Mouse (Mus musculus) brown adipose tissue, adult 24 weeks (tissue): ENCODE measurements around the gene Qpctl. TPM values are rescaled to one million over a fixed set of nuclear protein-coding genes. Genes with fewer than 3 reads are reported as not detected.
"Not testable (repeated sequence)": the region's sequence is repeated elsewhere in the genome, so short reads cannot be mapped to it uniquely, and the experiment has no call there.

ENCODE experiments used
- H3K27ac ChIP-seq: fragments of 200-500 bp; replicated peaks from 2 replicates; pipeline ENCODE4 v1.5.1; 2012; ENCODE audit warnings: low read depth, mild to moderate bottlenecking, low read length
- H3K4me1 ChIP-seq: fragments of 200-500 bp; 2 replicates; pipeline ENCODE4 v1.6.1; 2012; ENCODE audit warnings: low read length, mixed read lengths; ENCODE audit not compliant: control insufficient read depth, insufficient read depth, insufficient read length
- H3K4me3 ChIP-seq: fragments of 200-500 bp; 2 replicates; pipeline ENCODE4 v1.5.1; 2012; ENCODE audit warnings: low read depth, mild to moderate bottlenecking, low read length, moderate library complexity; ENCODE audit not compliant: insufficient read depth
- polyA plus RNA-seq: library from polyadenylated mRNA; stranded (reverse); fragments of >200 nt; gene quantifications from 2 replicates; pipeline ENCODE4 v1.2.4, GENCODE M21; 2012; ENCODE audit not compliant: missing spikeins, insufficient read depth, insufficient read length

Qpctl gene
- polyA plus RNA-seq, 1 experiment, result 7.5 TPM

DNA sequence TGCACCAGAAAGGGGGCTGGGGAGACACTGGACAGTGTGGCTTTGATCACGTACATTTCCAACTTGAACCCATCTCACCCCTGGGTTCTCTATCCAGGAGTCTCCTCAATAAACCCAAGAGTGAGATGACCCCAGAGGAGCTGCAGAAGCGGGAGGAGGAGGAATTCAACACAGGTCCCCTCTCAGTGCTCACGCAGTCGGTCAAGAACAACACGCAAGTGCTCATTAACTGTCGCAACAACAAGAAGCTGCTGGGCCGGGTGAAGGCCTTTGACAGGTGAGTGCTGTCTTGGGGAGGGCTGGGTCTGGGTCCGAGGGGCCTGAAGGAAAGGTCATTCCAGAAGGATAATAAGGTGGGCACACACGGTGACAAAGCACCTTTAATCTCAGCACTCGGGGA is 2.0 kb upstream of the Qpctl start:
- H3K4me1 ChIP-seq, H3K4me3 ChIP-seq, H3K27ac ChIP-seq: not testable (repeated sequence)

DNA sequence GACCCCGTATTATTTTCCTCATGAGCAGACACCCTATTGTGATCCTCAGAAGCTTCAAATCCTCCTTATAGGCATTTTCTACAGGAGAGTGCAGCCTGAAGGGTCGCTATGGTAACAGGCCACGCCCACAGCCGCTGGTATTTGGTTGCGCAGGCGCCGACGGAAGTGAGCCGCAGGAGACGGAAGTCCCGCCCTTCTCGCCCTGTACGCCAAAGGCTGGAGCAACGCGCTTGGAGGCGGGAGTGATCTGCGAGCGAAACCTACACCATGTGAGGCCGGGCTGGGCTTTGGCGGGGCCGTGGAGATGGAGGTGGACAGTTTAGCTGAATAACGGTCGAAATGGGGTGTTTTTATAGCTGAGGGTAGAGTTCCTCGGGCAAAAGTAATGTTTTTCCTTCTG is 535 bp upstream of the Qpctl start, which contains the start of gene Snrpd2:
TSS of gene Snrpd2 (plus strand) at position 97 of the 400 bp plus-strand sequence.
- peaks cover 6% of the 10 kb centered on the region; the same call in 1 of the 2 replicates for H3K4me1 ChIP-seq
- H3K27ac ChIP-seq, result peak within 1 kb of the TSS; percentile 48
- H3K4me3 ChIP-seq, result peak within 1 kb of the TSS; percentile 70

GRCm38 (mm10) chr7:19148180-19148874 is 764 bp downstream of the Qpctl start:
- Histone ChIP-seq H3K27ac (peak overlapping the region; percentile 35), H3K4me1 (peaks cover 6% of the 10 kb centered on the region; the same call in 1 of the 2 replicates), H3K4me3 (peak overlapping the region; percentile 64)

DNA sequence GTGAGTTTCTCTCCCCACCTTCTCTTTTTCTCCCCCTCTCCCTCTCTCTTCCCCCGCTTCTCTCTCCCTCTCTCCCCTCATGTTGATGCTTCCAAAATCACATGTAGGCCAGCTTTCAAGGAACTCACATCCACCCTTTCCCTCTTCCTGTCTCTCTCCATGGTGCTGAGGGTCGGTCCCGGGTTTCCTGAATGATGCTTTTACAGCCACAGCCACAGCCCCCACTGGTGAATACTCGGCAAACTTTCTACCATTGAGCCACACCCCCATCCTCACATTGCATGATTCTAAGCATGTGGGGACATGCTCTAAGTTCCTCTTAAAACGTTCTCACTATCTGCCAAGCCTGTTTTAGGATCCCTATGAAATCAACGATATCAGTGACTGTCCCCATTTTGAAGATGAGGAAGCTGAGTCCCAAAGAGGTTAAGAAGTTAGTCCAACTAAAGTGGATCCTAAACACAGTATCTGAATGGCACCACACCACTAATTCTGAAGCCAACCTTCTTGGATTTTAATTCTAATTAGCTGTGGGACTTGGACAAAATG is 1.5 kb downstream of the Qpctl start:
- H3K4me3 ChIP-seq, result no peak overlapping the region
- no peak overlapping the region for H3K27ac ChIP-seq
- H3K4me1 ChIP-seq, result peaks cover 6% of the 10 kb centered on the region; the same call in 1 of the 2 replicates

DNA sequence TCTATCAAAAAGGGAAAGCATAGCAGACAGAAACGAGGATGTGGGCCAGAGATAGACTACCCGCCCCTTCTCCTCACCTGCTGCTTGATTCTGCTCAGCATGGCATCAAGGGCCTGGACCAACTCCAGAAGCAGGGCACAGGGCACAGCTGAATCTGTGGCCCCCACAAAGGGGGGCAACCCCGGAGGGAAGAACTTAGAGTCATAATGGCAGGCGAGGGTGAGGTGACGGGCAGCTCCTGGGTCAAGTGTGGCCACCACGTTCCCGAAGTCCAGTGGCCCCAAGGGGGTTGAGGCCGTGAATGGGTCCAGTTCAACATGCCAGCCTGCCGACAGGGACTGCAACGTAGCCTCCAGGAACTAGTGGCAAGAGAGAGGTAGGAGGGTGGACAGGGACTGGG is 2.3 kb downstream of the Qpctl start:
- Histone ChIP-seq H3K4me1 (peaks cover 6% of the 10 kb centered on the region; the same call in 1 of the 2 replicates), H3K4me3 (no peak overlapping the region), H3K27ac (no peak overlapping the region)

DNA sequence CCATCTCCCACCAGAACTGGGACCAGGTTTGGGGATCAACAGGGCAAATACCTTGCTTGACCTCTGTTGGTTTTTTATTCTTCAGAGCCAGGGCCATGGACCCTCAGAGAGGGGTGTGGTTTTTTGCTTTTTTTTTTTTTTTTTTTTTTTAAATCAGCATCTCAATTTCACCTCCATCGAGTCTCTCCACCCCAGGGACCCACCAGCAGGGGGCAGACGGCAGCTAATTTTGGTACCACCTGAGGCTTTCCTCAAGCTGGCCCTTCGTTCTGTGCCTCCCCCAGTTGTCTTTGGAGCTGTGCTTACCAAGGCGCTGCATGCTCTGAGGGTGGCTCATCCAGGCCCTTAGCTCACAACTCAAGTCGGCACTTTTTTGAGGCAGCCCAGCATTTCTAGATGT is 11.7 kb downstream of the Qpctl start:
- no peaks in the 10 kb centered on the region for H3K4me1 ChIP-seq
- H3K27ac ChIP-seq, result no peak overlapping the region
- H3K4me3 ChIP-seq, result no peak overlapping the region

GRCm38 (mm10) chr7:19136673-19137334 is 12.3 kb downstream of the Qpctl start:
- H3K27ac ChIP-seq, result no peak overlapping the region

GRCm38 (mm10) chr7:19136168-19136567 is 12.9 kb downstream of the Qpctl start:
- Histone ChIP-seq H3K4me1 (no peaks in the 10 kb centered on the region), H3K4me3 (no peak overlapping the region), H3K27ac (no peak overlapping the region)

More at GRCm38 (mm10) chr7:19136673-19137334, 12.3 kb downstream of the Qpctl start:
- Histone ChIP-seq H3K4me3 (no peak overlapping the region), H3K4me1 (no peaks in the 10 kb centered on the region)

GRCm38 (mm10) chr7:19131324-19131848 is 17.7 kb downstream of the Qpctl start:
- peak overlapping the region; percentile 88 for H3K27ac ChIP-seq
- H3K4me3 ChIP-seq, result peak overlapping the region; percentile 58
- H3K4me1 ChIP-seq, result no peaks in the 10 kb centered on the region

DNA sequence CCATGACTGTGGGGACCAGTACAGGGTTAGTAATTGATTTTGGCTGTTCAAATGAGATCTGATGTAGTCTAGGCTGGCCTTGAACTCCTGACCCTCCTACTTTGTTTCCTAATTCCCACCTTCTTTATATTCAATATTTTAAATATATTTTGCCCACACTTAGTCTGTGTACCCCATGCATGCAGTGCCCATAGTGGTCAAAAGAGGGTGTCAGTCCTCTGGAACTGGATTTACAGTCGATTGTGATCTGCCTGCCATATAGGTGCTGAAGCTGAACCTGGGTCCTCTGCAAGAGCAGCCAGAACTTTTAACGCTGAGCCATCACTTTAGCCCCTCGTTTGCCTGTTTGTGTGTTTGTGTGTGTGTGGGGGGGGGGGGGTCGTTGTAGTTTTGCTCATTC is 18.4 kb downstream of the Qpctl start:
- Histone ChIP-seq H3K4me1 (no peaks in the 10 kb centered on the region), H3K4me3 (peak overlapping the region; percentile 52)

GRCm38 (mm10) chr7:19129396-19129795 is 19.7 kb downstream of the Qpctl start:
- Histone ChIP-seq H3K4me1 (no peaks in the 10 kb centered on the region), H3K27ac (no peak overlapping the region)

More for the DNA sequence above, 18.4 kb downstream of the Qpctl start:
- peak overlapping the region; percentile 88 for H3K27ac ChIP-seq

DNA sequence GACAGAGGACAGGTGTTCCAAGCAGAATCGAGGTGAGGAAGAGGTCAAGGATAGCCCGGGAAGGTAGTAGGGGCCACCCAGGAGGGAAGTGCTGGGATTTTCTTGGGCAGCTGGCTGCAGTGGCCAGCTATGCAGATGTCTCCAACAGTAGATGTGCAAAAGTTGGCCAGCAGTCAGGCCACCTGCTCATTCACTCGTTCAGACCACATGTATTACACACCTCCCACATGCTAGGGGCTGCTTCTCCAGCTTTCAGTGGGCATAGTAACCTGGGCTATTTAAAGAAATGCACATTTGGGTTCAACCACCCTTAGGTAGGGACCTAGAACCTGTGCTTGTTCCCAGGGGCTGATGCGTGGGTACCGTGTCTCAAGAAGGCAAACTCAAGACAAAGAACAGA is 21.3 kb downstream of the Qpctl start:
- H3K4me3 ChIP-seq, result no peak overlapping the region
- H3K4me1 ChIP-seq, result no peaks in the 10 kb centered on the region
- no peak overlapping the region for H3K27ac ChIP-seq

More at GRCm38 (mm10) chr7:19129396-19129795, 19.7 kb downstream of the Qpctl start:
- H3K4me3 ChIP-seq, result no peak overlapping the region

DNA sequence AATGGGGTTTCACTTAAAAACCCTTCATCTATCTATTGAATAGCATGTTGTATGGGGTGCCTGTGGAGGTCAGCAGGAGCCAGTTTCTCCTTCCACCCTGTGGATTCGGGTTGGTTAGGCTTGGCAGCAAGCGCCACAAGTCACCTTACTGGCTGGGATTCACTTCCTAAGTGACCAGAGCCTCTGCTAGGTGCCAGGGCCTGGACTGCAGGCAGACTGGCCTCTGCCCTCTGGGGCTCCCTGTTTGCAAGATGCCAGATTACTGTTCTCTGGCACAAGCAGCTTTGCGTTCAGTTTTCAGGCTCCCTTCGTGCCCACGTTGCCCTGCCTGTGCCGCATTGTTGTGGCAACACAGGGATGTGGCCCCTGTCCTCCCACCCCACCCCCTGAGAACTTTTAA is 24.4 kb downstream of the Qpctl start:
- H3K4me3 ChIP-seq, result no peak overlapping the region
- H3K4me1 ChIP-seq, result 0 out of 2 replicates have a peak, but pooled peaks cover 4% of the 10 kb centered on the region
- H3K27ac ChIP-seq, result no peak overlapping the region

GRCm38 (mm10) chr7:19121686-19122085 is 27.4 kb downstream of the Qpctl start:
- H3K27ac ChIP-seq, result no peak overlapping the region
- 0 out of 2 replicates have a peak, but pooled peaks cover 6% of the 10 kb centered on the region for H3K4me1 ChIP-seq
- H3K4me3 ChIP-seq, result no peak overlapping the region
